Mouse (Mus musculus) spleen, adult 2 months (tissue): ENCODE data around the gene Ppcdc.

Experiments used
- CTCF ChIP-seq: fragments of 200-500 bp; IDR thresholded peaks from 2 replicates; pipeline ENCODE4 v1.5.1; 2011; ENCODE audit warnings: mild to moderate bottlenecking, inconsistent platforms; ENCODE audit not compliant: insufficient read depth, insufficient read length, insufficient replicate concordance; ENCODE audit errors: extremely low read depth
- POLR2A ChIP-seq: fragments of 200-500 bp; IDR thresholded peaks from 2 replicates; pipeline ENCODE4 v1.6.1; 2011; ENCODE audit warnings: low read depth, low read length, inconsistent platforms

GRCm38 (mm10) chr9:57342906-57343474 is 96.9 kb downstream of the Ppcdc start:
- TF ChIP-seq POLR2A (no peak), CTCF (no peak)
